Mouse (Mus musculus): ENCODE results near the gene Sh3pxd2a. TPM values are rescaled to one million over a fixed set of nuclear protein-coding genes. Genes with fewer than 3 reads are reported as not detected.
A peak's percentile ranks its signal among the peaks of the same experiment; 100 is the strongest.

Gene Sh3pxd2a
- polyA plus RNA-seq, 1 experiment from 2014 or later = 0.82 TPM

GRCm38 (mm10) chr19:47457711-47458503, 6.3 kb downstream of the Sh3pxd2a start:
- ATAC-seq (peak; percentile 88), DNase-seq (peak; percentile 61)
- Histone ChIP-seq H3K4me1 (ENCODE audit: insufficient read depth) (peaks cover 67% of the 10 kb centered on the region), H3K27me3 (ENCODE audit: insufficient read depth, low read length) (no peaks in the 10 kb centered on the region), H3K27ac (ENCODE audit: low read depth) (peak overlapping the region; percentile 78), H3K9ac (replicated peaks) (no peak overlapping the region), H3K4me3 (ENCODE audit: low read depth, low read length) (no peak overlapping the region), H3K9me3 (ENCODE audit: low read length) (no peaks in the 10 kb centered on the region), H3K4me2 (ENCODE audit: low read depth, low read length) (0 out of 2 replicates have a peak overlapping the region, but pooled peaks have one; percentile 7), H3K36me3 (replicated peaks; ENCODE audit: insufficient read depth, low read length) (no peaks in the 10 kb centered on the region)
- 58% methylated on average over 13 of the region's 13 CpGs for WGBS (ENCODE audit: insufficient replicate concordance)
- TF ChIP-seq CTCF (IDR thresholded peaks at IDR 0.05; ENCODE audit: low read depth) (no peak), EP300 (IDR thresholded peaks at IDR 0.05; ENCODE audit: low read depth) (no peak)

- H3K27ac ChIP-seq (ENCODE audit: low read depth) = no peak overlapping the region
- no peak overlapping the region for H3K9ac ChIP-seq (replicated peaks)
- WGBS (ENCODE audit: insufficient replicate concordance) = 48% methylated on average over 6 of the region's 6 CpGs
- no peak for TF ChIP-seq CTCF (IDR thresholded peaks at IDR 0.05; ENCODE audit: low read depth)
- TF ChIP-seq EP300 (IDR thresholded peaks at IDR 0.05; ENCODE audit: low read depth) = no peak
- H3K4me1 ChIP-seq (ENCODE audit: insufficient read depth) = peaks cover 69% of the 10 kb centered on the region
- H3K4me3 ChIP-seq (ENCODE audit: low read depth, low read length) = no peak overlapping the region
- no peak overlapping the region for H3K4me2 ChIP-seq (ENCODE audit: low read depth, low read length)
- no peaks in the 10 kb centered on the region for H3K36me3 ChIP-seq (replicated peaks; ENCODE audit: insufficient read depth, low read length)
- H3K27me3 ChIP-seq (ENCODE audit: insufficient read depth, low read length) = no peaks in the 10 kb centered on the region
- ATAC-seq = no peak
- no peaks in the 10 kb centered on the region for H3K9me3 ChIP-seq (ENCODE audit: low read length)
- no peak for DNase-seq
These were observed 8.2 kb downstream of the Sh3pxd2a start for GRCm38 (mm10) chr19:47456021-47456420.

GRCm38 (mm10) chr19:47455001-47455755, 9.0 kb downstream of the Sh3pxd2a start:
- no peak for DNase-seq

GRCm38 (mm10) chr19:47454167-47455000, 9.8 kb downstream of the Sh3pxd2a start:
- Histone ChIP-seq H3K27ac (ENCODE audit: low read depth) (peak overlapping the region; percentile 49), H3K9me3 (ENCODE audit: low read length) (no peaks in the 10 kb centered on the region), H3K9ac (replicated peaks) (no peak overlapping the region; the same call in 1 of the 2 replicates), H3K4me3 (ENCODE audit: low read depth, low read length) (no peak overlapping the region), H3K27me3 (ENCODE audit: insufficient read depth, low read length) (no peaks in the 10 kb centered on the region), H3K36me3 (replicated peaks; ENCODE audit: insufficient read depth, low read length) (no peaks in the 10 kb centered on the region), H3K4me2 (ENCODE audit: low read depth, low read length) (no peak overlapping the region), H3K4me1 (ENCODE audit: insufficient read depth) (peaks cover 72% of the 10 kb centered on the region)
- TF ChIP-seq EP300 (IDR thresholded peaks at IDR 0.05; ENCODE audit: low read depth) = no peak
- no peak for TF ChIP-seq CTCF (IDR thresholded peaks at IDR 0.05; ENCODE audit: low read depth)
- DNase-seq (no peak), ATAC-seq (no peak)
- 64% methylated on average over 11 of the region's 11 CpGs for WGBS (ENCODE audit: insufficient replicate concordance)

More at GRCm38 (mm10) chr19:47455001-47455755, 9.0 kb downstream of the Sh3pxd2a start:
- no peak overlapping the region; the same call in 1 of the 2 replicates for H3K9ac ChIP-seq (replicated peaks)
- TF ChIP-seq CTCF (IDR thresholded peaks at IDR 0.05; ENCODE audit: low read depth) = no peak
- TF ChIP-seq EP300 (IDR thresholded peaks at IDR 0.05; ENCODE audit: low read depth) = no peak
- H3K27ac ChIP-seq (ENCODE audit: low read depth) = peak overlapping the region; percentile 49
- no peak overlapping the region for H3K4me3 ChIP-seq (ENCODE audit: low read depth, low read length)
- WGBS (ENCODE audit: insufficient replicate concordance) = 42% methylated on average over 15 of the region's 15 CpGs
- 0 out of 2 replicates have a peak overlapping the region, but pooled peaks have one; percentile 6 for H3K4me2 ChIP-seq (ENCODE audit: low read depth, low read length)
- H3K4me1 ChIP-seq (ENCODE audit: insufficient read depth) = peaks cover 68% of the 10 kb centered on the region
- ATAC-seq = no peak
- H3K36me3 ChIP-seq (replicated peaks; ENCODE audit: insufficient read depth, low read length) = no peaks in the 10 kb centered on the region
- no peaks in the 10 kb centered on the region for H3K27me3 ChIP-seq (ENCODE audit: insufficient read depth, low read length)
- no peaks in the 10 kb centered on the region for H3K9me3 ChIP-seq (ENCODE audit: low read length)

GRCm38 (mm10) chr19:47453352-47453751, 10.8 kb downstream of the Sh3pxd2a start:
- no peak for TF ChIP-seq CTCF (IDR thresholded peaks at IDR 0.05; ENCODE audit: low read depth)
- TF ChIP-seq EP300 (IDR thresholded peaks at IDR 0.05; ENCODE audit: low read depth) = no peak
- Histone ChIP-seq H3K27me3 (ENCODE audit: insufficient read depth, low read length) (no peaks in the 10 kb centered on the region), H3K9me3 (ENCODE audit: low read length) (no peaks in the 10 kb centered on the region), H3K36me3 (replicated peaks; ENCODE audit: insufficient read depth, low read length) (no peaks in the 10 kb centered on the region), H3K4me3 (ENCODE audit: low read depth, low read length) (no peak overlapping the region), H3K9ac (replicated peaks) (no peak overlapping the region), H3K4me1 (ENCODE audit: insufficient read depth) (peaks cover 77% of the 10 kb centered on the region), H3K27ac (ENCODE audit: low read depth) (no peak overlapping the region), H3K4me2 (ENCODE audit: low read depth, low read length) (no peak overlapping the region)
- DNase-seq = no peak
- WGBS (ENCODE audit: insufficient replicate concordance) = 88% methylated on average over 7 of the region's 7 CpGs
- ATAC-seq = no peak

All from liver, postnatal 0 days (tissue).